Mouse (Mus musculus) ovary, adult 10 weeks (tissue): ENCODE measurements around the gene Ctxn2. TPM values are rescaled to one million over a fixed set of nuclear protein-coding genes. Genes with fewer than 3 reads are reported as not detected.

Experiments
- polyA plus RNA-seq: library from polyadenylated mRNA; stranded (reverse); fragments of 350-450 nt; fragmentation: Illumina TruSeq; extraction: RNeasy Lipid Tissue Mini Kit (QIAGEN cat#74804); gene quantifications from one replicate; pipeline ENCODE4 v1.2.3, GENCODE M21; 2014

The Ctxn2 gene
- not detected for polyA plus RNA-seq

DNA sequence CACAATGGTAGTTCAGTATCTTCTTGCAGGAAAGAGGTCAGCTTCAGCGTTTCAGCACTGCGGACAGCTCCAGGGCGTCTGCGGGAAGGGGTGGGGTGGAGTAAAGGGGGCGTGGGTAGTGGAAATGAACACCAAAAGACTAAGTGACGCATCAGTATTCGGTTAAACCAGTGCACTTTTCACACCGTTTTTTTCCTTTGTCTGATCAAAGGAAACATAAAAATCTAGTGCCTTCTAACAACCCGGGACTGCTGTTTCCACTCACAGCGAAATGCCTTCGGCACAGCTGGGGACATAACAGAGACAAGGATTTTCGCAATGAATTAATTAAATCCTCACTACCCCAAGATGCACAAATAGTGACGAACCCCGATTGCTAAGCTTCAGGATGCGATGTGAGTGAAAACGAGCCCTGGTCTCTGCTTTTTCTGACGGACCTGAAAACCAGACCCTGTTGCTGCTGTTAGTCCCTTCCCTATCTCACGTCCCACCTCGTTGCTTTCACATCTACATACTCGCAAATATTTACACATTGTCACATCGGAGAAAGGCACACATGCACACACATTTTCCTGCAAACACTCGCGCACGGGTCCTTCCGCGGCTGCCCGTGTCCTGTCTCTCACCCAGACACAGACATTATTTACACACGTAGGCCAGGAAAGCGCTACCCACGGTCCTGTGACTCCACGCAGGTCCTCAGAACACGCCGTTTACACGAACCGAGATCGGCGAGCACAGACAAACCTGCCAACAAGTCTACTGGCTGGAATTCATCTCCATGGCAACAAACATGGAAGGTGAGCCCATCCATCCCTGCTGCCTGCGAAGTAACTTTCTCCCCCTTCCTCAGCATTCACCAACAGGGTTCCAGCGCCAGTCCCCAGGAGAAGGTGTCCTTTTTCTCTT is at the start of gene Ctxn2:
Ctxn2 (plus strand) TSS at position 790 of the 909 bp plus-strand sequence.

GRCm38 (mm10) chr2:125123477-125123852 is 13.0 kb upstream of the Ctxn2 start, which contains the start of gene Myef2:
TSS of gene Myef2 (minus strand) at chr2:125123661.

GRCm38 (mm10) chr2:125152388-125152787 is 15.9 kb downstream of the Ctxn2 start, which contains the start of gene Slc12a1:
TSS of gene Slc12a1 (plus strand) at chr2:125152505.

Other genes starting within 250 kb of the Ctxn2 start
- 28.3 TPM for gene Slc24a5, start 68.6 kb upstream of the Ctxn2 start, polyA plus RNA-seq
- gene Myef2, start 13.0 kb upstream of the Ctxn2 start, polyA plus RNA-seq: 224 TPM
- gene Slc12a1, start 15.8 kb downstream of the Ctxn2 start, polyA plus RNA-seq: not detected
- gene Dut, start 110.5 kb downstream of the Ctxn2 start, polyA plus RNA-seq: 37.8 TPM